Mouse (Mus musculus): ENCODE measurements around the gene Slc4a1. TPM values are rescaled to one million over a fixed set of nuclear protein-coding genes. Genes with fewer than 3 reads are reported as not detected.

Slc4a1 gene
- total and polyA plus RNA-seq, 2 experiments from 2014 or later = 0.27 to 1.1 TPM

- under 1% methylated on average over 33 of the region's 77 CpGs for WGBS
Observed at GRCm38 (mm10) chr11:102317901-102318575, 48.0 kb downstream of the Slc4a1 start.

GRCm38 (mm10) chr11:102317298-102317900 lies 48.6 kb downstream of the Slc4a1 start:
- Histone ChIP-seq H3K36me3 (ENCODE audit: insufficient read depth, low read length) (peaks cover 21% of the 10 kb centered on the region), H3K4me3 (ENCODE audit: low read depth, low read length) (peak overlapping the region; percentile 74), H3K4me1 (ENCODE audit: insufficient read depth, low read length) (peaks cover 2% of the 10 kb centered on the region; the same call in 1 of the 2 replicates), H3K9me3 (ENCODE audit: low read length) (no peaks in the 10 kb centered on the region), H3K27ac (ENCODE audit: low read depth, low read length) (peak overlapping the region; percentile 98), H3K4me2 (ENCODE audit: low read depth, low read length, poor library complexity, severe bottlenecking) (peak overlapping the region; percentile 64), H3K27me3 (ENCODE audit: insufficient read depth, low read length) (no peaks in the 10 kb centered on the region), H3K9ac (replicated peaks; ENCODE audit: low read length, poor library complexity, severe bottlenecking) (peak overlapping the region; percentile 99)
- peak; percentile 25 for TF ChIP-seq CTCF (IDR thresholded peaks at IDR 0.05)
- DNase-seq (ENCODE audit: low spot score) (peak; percentile 62), ATAC-seq (ENCODE audit: low FRiP score) (peak; percentile 33)
- WGBS = under 1% methylated on average over 43 of the region's 87 CpGs

More at GRCm38 (mm10) chr11:102317901-102318575, 48.0 kb downstream of the Slc4a1 start:
- peak overlapping the region; percentile 99 for H3K9ac ChIP-seq (replicated peaks; ENCODE audit: low read length, poor library complexity, severe bottlenecking)
- ATAC-seq (ENCODE audit: low FRiP score) (peak; percentile 39), DNase-seq (ENCODE audit: low spot score) (peak; percentile 64)
- no peaks in the 10 kb centered on the region for H3K9me3 ChIP-seq (ENCODE audit: low read length)
- peak overlapping the region; percentile 64 for H3K4me2 ChIP-seq (ENCODE audit: low read depth, low read length, poor library complexity, severe bottlenecking)
- peaks cover 14% of the 10 kb centered on the region for H3K36me3 ChIP-seq (ENCODE audit: insufficient read depth, low read length)
- no peak for TF ChIP-seq CTCF (IDR thresholded peaks at IDR 0.05)
- H3K4me3 ChIP-seq (ENCODE audit: low read depth, low read length) = peak overlapping the region; percentile 74
- peak overlapping the region; percentile 98 for H3K27ac ChIP-seq (ENCODE audit: low read depth, low read length)
- no peaks in the 10 kb centered on the region for H3K27me3 ChIP-seq (ENCODE audit: insufficient read depth, low read length)
- H3K4me1 ChIP-seq (ENCODE audit: insufficient read depth, low read length) = peaks cover 2% of the 10 kb centered on the region

- H3K4me2 ChIP-seq (ENCODE audit: low read depth, low read length, poor library complexity, severe bottlenecking) = peak overlapping the region; percentile 64
- DNase-seq (ENCODE audit: low spot score) (peak; percentile 87), ATAC-seq (ENCODE audit: low FRiP score) (peak; percentile 47)
- TF ChIP-seq CTCF (IDR thresholded peaks at IDR 0.05) = peak; percentile 45
- under 1% methylated on average over 39 of the region's 80 CpGs for WGBS
- peak overlapping the region; percentile 74 for H3K4me3 ChIP-seq (ENCODE audit: low read depth, low read length)
- peaks cover 24% of the 10 kb centered on the region for H3K36me3 ChIP-seq (ENCODE audit: insufficient read depth, low read length)
- H3K27me3 ChIP-seq (ENCODE audit: insufficient read depth, low read length) = no peaks in the 10 kb centered on the region
- no peaks in the 10 kb centered on the region for H3K9me3 ChIP-seq (ENCODE audit: low read length)
- H3K4me1 ChIP-seq (ENCODE audit: insufficient read depth, low read length) = peaks cover 2% of the 10 kb centered on the region; the same call in 1 of the 2 replicates
- H3K27ac ChIP-seq (ENCODE audit: low read depth, low read length) = peak overlapping the region; percentile 98
- H3K9ac ChIP-seq (replicated peaks; ENCODE audit: low read length, poor library complexity, severe bottlenecking) = peak overlapping the region; percentile 99
Observed at GRCm38 (mm10) chr11:102316572-102317297, 49.3 kb downstream of the Slc4a1 start.

GRCm38 (mm10) chr11:102315690-102316571 lies 50.1 kb downstream of the Slc4a1 start:
- Histone ChIP-seq H3K9me3 (ENCODE audit: low read length) (no peaks in the 10 kb centered on the region), H3K36me3 (ENCODE audit: insufficient read depth, low read length) (peaks cover 24% of the 10 kb centered on the region), H3K4me3 (ENCODE audit: low read depth, low read length) (peak overlapping the region; percentile 74), H3K4me1 (ENCODE audit: insufficient read depth, low read length) (peaks cover 2% of the 10 kb centered on the region; the same call in 1 of the 2 replicates), H3K4me2 (ENCODE audit: low read depth, low read length, poor library complexity, severe bottlenecking) (peak overlapping the region; percentile 64), H3K9ac (replicated peaks; ENCODE audit: low read length, poor library complexity, severe bottlenecking) (peak overlapping the region; percentile 99), H3K27me3 (ENCODE audit: insufficient read depth, low read length) (no peaks in the 10 kb centered on the region), H3K27ac (ENCODE audit: low read depth, low read length) (peak overlapping the region; percentile 98)
- no peak for DNase-seq (ENCODE audit: low spot score)
- no peak for ATAC-seq (ENCODE audit: low FRiP score)
- 11% methylated on average over 14 of the region's 14 CpGs for WGBS
- no peak for TF ChIP-seq CTCF (IDR thresholded peaks at IDR 0.05)

- 0 out of 2 replicates have a peak, but pooled peaks cover 2% of the 10 kb centered on the region for H3K4me1 ChIP-seq (ENCODE audit: insufficient read depth, low read length)
- no peak overlapping the region for H3K9ac ChIP-seq (replicated peaks; ENCODE audit: low read length, poor library complexity, severe bottlenecking)
- DNase-seq (ENCODE audit: low spot score) (no peak), ATAC-seq (ENCODE audit: low FRiP score) (no peak)
- H3K4me3 ChIP-seq (ENCODE audit: low read depth, low read length) = no peak overlapping the region
- 88% methylated on average over 12 of the region's 12 CpGs for WGBS
- no peaks in the 10 kb centered on the region for H3K9me3 ChIP-seq (ENCODE audit: low read length)
- no peaks in the 10 kb centered on the region for H3K27me3 ChIP-seq (ENCODE audit: insufficient read depth, low read length)
- peaks cover 31% of the 10 kb centered on the region for H3K36me3 ChIP-seq (ENCODE audit: insufficient read depth, low read length)
- no peak for TF ChIP-seq CTCF (IDR thresholded peaks at IDR 0.05)
- no peak overlapping the region for H3K27ac ChIP-seq (ENCODE audit: low read depth, low read length)
- no peak overlapping the region for H3K4me2 ChIP-seq (ENCODE audit: low read depth, low read length, poor library complexity, severe bottlenecking)
Observed at GRCm38 (mm10) chr11:102314321-102314720, 51.7 kb downstream of the Slc4a1 start.
